Mouse (Mus musculus) lung, adult 2 months (tissue): ENCODE results near the gene Arhgef2. TPM values are rescaled to one million over a fixed set of nuclear protein-coding genes. Genes with fewer than 3 reads are reported as not detected.
A peak's percentile ranks its signal among the peaks of the same experiment; 100 is the strongest.

Experiments
- DNase-seq: peaks from one replicate; pipeline ENCODE4 v3.0.0; 2022
- H3K4me1 ChIP-seq: fragments of 200-500 bp; 2 replicates; pipeline ENCODE4 v1.6.1; 2011; ENCODE audit warnings: low read length; ENCODE audit not compliant: control insufficient read depth, insufficient read depth
- H3K4me3 ChIP-seq: fragments of 200-500 bp; replicated peaks from 2 replicates; pipeline ENCODE3; 2011; ENCODE audit warnings: low read depth, mild to moderate bottlenecking, control low read depth, low read length; ENCODE audit errors: extremely low read depth
- CTCF ChIP-seq: fragments of 200-500 bp; IDR thresholded peaks from 2 replicates; pipeline ENCODE4 v1.5.1; 2011; ENCODE audit warnings: mild to moderate bottlenecking, low read length, control low read depth; ENCODE audit not compliant: insufficient read depth
- POLR2A ChIP-seq: fragments of 200-500 bp; IDR thresholded peaks from 2 replicates; pipeline ENCODE4 v1.6.1; 2011; ENCODE audit warnings: low read depth, mild to moderate bottlenecking, control low read depth, low read length, borderline replicate concordance; ENCODE audit errors: extremely low read depth
- WGBS: fragments of 180-500 bp; shearing (Covaris S2); methylation state at CpG from one replicate; pipeline ENCODE4 v1.1.7; 2018; 5-methylcytosine and 5-hydroxymethylcytosine counted together
- polyA plus RNA-seq: library from polyadenylated mRNA; depleted of rRNA; stranded (reverse); fragments of >200 nt; gene quantifications from 2 replicates; pipeline ENCODE4 v1.2.3, GENCODE M21; 2012

The Arhgef2 gene
- polyA plus RNA-seq, 1 experiment: 233 TPM

DNA sequence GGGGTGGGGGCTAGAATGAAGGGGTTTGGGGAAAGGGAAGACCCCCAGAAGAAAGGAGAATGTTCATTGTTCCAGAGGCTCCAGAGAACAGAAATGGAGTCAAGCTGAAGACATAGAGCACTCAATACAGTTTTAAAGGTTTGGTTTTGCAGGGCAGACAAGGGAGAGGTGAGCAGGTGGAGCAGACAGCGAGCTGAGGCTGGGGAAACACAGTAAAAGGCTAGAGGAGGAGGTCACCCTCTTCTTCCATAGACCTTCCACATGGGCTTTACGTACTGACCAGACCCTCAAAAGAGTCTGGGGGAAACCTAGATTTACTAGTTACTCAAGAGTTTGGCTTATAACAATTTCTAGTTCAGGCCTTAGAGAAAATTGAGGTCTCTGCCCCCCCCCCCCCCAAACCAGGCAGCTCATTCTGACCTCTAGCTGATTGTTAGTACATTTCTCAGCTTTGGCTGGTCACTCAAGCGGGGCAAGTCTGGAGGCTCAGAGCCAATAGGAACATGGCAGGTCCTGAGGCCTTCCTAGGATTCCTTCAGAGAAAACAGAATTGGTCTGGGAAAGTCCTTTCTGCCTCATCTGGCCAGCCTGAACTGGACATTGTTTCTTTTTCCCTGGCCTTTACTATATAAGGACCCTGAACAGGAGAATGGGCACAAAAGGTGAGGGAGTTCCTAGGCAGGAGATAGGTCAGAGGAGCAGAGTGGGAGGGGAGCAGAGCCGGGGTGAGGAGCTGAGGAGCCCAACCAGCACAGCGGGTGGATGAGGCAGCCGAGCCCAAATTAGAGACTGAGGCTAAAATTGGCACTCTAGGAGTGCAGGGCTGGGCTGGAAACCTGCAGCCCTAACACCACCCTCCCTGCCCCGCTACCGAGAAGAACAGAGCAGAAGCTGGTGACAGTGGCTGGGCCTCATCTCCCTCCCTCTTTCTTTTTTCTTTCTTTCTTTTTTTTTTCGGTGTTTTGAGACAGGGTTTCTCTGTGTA lies 13.6 kb downstream of the Arhgef2 start:
- H3K4me1 ChIP-seq: peaks cover 19% of the 10 kb centered on the region
- DNase-seq: no peak
- H3K4me3 ChIP-seq: no peak overlapping the region
- 55% methylated on average over 9 of the region's 9 CpGs for WGBS
- TF ChIP-seq CTCF: no peak
- no peak for TF ChIP-seq POLR2A

DNA sequence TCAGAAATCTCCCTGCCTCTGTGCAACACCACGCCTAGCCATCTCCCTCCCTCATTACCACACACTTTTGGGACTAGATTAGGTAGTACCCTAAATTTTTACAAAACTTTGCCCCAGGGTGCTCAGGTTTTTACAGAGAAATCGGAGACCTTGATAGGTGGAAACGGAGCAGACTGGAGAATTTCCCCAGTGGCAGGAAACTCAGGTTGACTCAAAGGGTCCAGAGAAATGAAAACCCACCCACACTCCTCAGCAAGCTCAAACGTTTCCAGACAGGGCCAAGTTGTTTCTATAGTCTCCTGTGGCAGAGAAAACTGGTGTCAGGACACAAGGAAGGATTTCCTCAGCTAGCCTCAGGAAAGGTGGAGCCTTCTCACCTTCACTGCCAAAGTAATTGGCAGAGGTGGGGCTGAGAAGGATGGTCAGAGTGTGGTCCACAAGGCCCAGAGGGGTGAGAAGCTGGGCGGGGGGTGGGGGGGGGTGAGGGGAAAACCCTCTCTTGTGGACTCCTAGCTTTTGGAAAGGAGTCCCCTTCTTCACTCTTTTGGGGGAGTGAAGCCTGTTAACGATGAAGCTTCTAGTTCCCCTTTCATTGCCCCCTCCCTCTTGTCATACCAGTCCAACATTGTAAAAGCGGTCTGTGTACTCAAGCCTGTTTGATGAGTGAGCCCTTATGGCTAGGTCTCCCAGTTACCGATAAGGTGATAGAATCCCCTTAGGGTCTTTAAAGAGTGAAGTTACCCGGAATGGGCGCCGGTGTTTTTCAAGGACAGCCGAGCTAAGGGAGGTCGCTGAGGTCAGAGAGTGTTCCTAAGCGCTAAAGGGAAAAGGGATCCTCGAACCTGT lies 14.6 kb downstream of the Arhgef2 start:
- H3K4me3 ChIP-seq: peak overlapping the region; percentile 75
- no peak for DNase-seq
- peaks cover 26% of the 10 kb centered on the region for H3K4me1 ChIP-seq
- no peak for TF ChIP-seq CTCF
- TF ChIP-seq POLR2A: no peak
- WGBS: 15% methylated on average over 15 of the region's 15 CpGs

DNA sequence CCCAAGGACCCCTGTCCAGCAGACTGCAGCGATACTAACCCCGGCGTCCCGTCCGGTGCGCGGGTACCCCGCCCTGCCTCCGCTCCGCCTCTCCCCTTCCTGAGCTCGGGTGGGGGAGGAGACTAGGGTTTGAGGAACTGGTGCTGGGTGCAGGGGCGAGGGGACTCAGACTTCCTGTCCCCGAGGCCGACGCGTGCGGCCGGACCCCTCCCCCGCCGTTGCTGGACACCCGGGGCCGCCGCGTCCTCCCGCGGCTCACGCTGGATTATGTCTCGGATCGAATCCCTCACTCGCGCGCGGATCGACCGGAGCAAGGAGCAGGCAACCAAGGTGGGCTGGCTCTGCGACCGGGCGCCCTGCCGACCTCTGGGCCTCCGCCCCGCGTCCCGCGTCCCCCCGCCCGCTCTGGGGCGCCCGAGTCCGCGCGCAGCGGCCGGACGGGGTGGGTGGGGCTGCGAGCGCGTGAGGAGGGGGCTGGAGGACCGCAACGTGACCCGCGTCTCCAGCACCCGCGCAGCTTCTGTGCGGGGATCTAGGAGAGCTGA lies 15.3 kb downstream of the Arhgef2 start:
- DNase-seq: peak; percentile 76

DNA sequence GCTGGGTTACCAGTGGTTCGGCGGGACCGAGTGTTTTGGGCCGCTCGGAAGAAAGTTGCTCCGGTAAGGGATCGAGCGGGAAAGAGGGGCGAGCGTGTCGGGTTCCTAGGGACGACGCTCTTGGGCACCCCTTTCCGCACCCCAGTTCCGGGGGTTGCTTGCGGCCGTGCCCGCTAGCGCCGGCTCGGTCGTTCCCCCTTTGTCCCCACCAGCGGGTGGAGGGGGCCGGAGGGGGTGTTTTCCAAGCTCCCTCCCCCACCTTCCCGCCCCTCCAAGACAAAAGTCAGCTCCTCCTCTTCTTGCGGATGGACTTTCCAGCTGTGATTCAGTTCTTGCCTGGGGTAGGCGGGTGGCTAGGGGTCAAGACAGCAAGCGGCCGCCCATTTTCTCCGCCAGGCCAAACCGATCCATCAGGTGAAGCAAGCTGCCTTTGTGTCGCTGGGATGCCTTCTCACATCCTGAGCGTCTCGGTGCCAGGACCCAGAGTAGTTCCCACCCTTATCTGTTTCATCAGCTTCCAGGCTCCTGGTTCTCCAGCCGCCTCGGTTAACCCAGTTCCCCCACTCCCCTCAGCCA lies 15.9 kb downstream of the Arhgef2 start:
- peak overlapping the region; percentile 75 for H3K4me3 ChIP-seq
- WGBS: 4% methylated on average over 36 of the region's 36 CpGs
- TF ChIP-seq CTCF: no peak
- peak; percentile 50; the same call in 1 of the 2 replicates for TF ChIP-seq POLR2A
- no peak for DNase-seq
- peaks cover 38% of the 10 kb centered on the region for H3K4me1 ChIP-seq

More for the DNA sequence above, 15.3 kb downstream of the Arhgef2 start:
- Histone ChIP-seq H3K4me3 (peak overlapping the region; percentile 75), H3K4me1 (peaks cover 32% of the 10 kb centered on the region)
- TF ChIP-seq POLR2A (peak; percentile 69), CTCF (no peak)
- WGBS: 1% methylated on average over 64 of the region's 64 CpGs

DNA sequence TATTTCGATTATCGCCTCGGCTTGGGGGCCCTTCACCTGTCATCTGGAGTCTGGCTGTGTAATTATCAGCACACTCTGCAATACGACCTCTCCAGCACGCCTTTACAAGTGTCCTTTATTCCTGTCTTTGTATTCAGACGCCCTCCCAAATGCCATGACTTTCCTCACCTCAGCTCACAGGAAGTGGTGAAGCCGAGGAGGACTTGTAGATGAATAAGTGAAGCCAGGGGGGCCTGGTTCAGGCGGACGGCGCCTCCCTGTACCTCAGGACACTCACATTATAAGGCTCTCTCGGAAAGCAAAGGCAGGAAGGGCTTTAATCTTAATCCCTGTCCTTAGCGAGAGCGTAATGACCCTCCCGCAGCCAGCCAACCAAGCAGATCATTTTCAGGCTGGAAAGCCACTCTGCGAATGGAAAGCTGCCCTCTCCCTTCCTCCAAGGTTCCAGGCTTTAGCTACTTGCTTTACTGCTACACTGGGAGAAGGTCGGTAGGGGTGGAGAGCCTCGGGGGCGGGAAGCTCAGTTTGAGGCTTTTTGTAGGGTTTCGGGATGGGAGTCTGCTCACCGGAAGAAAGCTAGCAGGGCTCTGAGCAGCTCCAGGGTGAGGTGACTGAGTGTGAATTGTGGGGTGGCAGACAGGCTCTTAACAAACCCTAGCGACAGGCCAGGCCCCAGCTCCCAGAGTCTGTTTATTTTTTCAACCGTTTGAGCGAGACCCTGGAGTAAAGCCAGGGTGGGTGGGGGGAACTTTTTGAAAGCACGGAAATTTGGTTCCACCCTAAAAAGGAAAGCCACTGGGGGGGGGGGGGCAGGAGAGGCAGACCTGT lies 16.6 kb downstream of the Arhgef2 start:
- DNase-seq: peak; percentile 62
- 1% methylated on average over 24 of the region's 24 CpGs for WGBS
- peaks cover 42% of the 10 kb centered on the region for H3K4me1 ChIP-seq
- H3K4me3 ChIP-seq: peak overlapping the region; percentile 75
- TF ChIP-seq CTCF (no peak), POLR2A (peak; percentile 83; the same call in 1 of the 2 replicates)

DNA sequence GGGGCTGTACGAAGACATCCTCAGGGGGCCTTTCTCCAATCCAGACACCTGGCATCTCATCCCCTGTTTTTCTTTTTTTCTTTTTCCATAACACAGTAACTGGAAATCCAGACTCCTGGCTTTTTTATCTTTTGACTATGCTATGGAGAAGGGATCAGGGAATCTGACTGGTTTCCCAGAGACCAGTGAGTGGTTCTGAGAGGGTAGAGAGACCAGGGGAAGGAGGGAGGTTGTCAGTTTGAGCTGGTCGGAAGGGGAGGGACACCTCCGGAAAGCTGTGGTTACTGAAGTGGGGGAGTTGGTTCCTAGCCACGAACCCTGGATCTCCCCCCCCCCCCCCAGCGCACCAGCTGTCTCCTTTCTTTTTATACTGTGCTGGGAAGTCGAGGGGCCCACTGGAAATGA lies 17.2 kb downstream of the Arhgef2 start:
- peak overlapping the region; percentile 51 for H3K4me3 ChIP-seq
- no peak for DNase-seq
- 0% methylated on average over 6 of the region's 6 CpGs for WGBS
- peaks cover 46% of the 10 kb centered on the region for H3K4me1 ChIP-seq
- no peak for TF ChIP-seq CTCF
- TF ChIP-seq POLR2A: no peak

DNA sequence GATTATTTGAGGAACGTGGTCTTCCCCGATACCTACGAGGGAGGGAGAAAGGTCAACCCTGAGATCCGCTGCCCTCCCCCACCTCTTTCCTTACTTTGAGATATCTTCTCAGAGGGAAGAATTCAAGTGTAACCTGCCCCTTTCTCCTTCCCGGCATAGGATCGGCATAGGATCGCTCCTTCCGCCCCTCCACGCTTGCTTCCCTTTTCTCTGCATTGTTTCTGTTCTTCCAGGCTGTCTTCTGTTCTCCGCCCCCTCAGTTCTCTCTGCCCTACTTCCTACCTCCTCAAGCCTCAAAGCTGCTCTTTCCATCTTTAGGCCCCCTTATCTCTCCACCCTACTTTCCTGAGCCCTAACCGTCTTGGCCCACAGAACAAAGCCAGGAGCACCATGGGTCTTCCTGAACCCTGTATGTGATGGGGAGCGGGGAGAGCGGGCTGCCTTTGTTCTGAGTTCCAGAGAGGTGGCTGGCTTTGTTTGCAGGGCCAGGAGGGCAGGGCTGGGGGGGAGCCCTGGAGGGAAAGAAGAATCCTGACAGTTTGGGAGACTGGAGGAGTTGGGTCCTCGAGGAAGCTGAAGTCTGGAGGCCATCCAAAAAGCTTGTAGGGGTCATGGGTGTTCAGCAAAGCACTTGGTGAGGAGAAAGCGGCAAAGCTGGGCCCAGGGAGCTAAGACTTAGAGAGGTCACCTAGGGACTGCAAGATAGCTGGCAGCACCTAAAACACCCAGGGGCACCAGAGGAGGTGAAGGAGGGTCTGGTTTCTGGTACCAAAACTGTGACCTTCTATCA lies 17.8 kb downstream of the Arhgef2 start:
- WGBS: 4% methylated on average over 15 of the region's 15 CpGs
- no peak for TF ChIP-seq CTCF
- TF ChIP-seq POLR2A: no peak; the same call in 1 of the 2 replicates
- H3K4me1 ChIP-seq: peaks cover 48% of the 10 kb centered on the region
- no peak for DNase-seq
- H3K4me3 ChIP-seq: peak overlapping the region; percentile 51

DNA sequence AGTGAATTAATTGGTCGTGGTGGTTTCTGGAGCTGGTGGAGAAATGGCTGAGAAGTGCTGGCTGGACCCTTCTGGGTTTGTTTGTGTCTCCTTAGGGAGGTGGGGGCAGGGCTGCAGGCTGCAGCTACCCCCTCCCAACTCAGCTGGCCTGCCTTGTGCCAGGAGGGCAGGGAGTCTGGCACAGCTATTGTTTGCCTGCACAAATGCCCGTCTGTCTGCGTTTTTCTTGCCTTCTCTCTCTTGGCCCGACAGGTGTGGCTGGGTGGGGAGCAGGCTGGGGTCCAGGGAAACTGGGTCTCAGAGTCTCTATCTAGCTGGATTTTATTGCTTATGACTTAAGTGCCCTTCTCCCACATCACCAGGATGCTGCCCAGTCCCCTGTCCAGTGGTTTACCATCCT lies 18.6 kb downstream of the Arhgef2 start:
- Histone ChIP-seq H3K4me3 (no peak overlapping the region), H3K4me1 (peaks cover 55% of the 10 kb centered on the region)
- TF ChIP-seq CTCF (no peak), POLR2A (no peak)
- WGBS: 6% methylated on average over 4 of the region's 4 CpGs
- DNase-seq: no peak
